ENCODE assay signal across 9 mouse cellular contexts in genomic region chr5:112643533-112644272, GRCm38 (mm10).
DNase-seq lines count a peak whose midpoint lies in the region; ATAC-seq and TF ChIP-seq lines count a peak whose summit lies in the region.
"Had no signal": no experiment of that assay in that cellular context is flagged by ENCODE, and none has a peak within 500 bp of the region (broad histone marks: within the 10 kb centered on the region; RNA-seq: fewer than 3 reads in every experiment).

No protein-coding gene starts in this region.

- TF ChIP-seq POLR2A in thymus, adult 2 months (IDR thresholded peaks at IDR 0.05; ENCODE audit: control insufficient read depth, extremely low read depth, insufficient read depth, low read length, poor library complexity), result no peak

- H3K9ac ChIP-seq in hindbrain, embryonic 13.5 days, result no peak overlapping the region
- H3K9ac ChIP-seq: heart, embryonic 15.5 days; liver, embryonic 13.5 days had no signal

- H3K4me3 ChIP-seq in hindbrain, embryonic 13.5 days, result no peak overlapping the region
- no peak overlapping the region for H3K4me3 ChIP-seq in thymus, adult 2 months (ENCODE audit: control insufficient read depth, insufficient read depth, low read length)
- H3K4me3 ChIP-seq: heart, embryonic 15.5 days; liver, embryonic 13.5 days had no signal

- peaks cover 17% of the 10 kb centered on the region for H3K27me3 ChIP-seq in hindbrain, embryonic 13.5 days
- H3K27me3 ChIP-seq in thymus, adult 2 months (ENCODE audit: control insufficient read depth, insufficient read depth, low read length), result no peaks in the 10 kb centered on the region
- H3K27me3 ChIP-seq: liver, embryonic 13.5 days had no signal

- peak; percentile 63; the same call in 1 of the 2 replicates for ATAC-seq in hindbrain, embryonic 13.5 days (ENCODE audit: low FRiP score)

- WGBS in hindbrain, embryonic 13.5 days, result 19% methylated on average over 20 of the region's 20 CpGs
- WGBS in thymus, adult 2 months, result 56% methylated on average over 19 of the region's 20 CpGs

- TF ChIP-seq CTCF in thymus, adult 2 months (IDR thresholded peaks at IDR 0.05; ENCODE audit: borderline replicate concordance, control insufficient read depth, extremely low read depth, insufficient read depth, low read length, poor library complexity), result no peak

- no peaks in the 10 kb centered on the region for H3K9me3 ChIP-seq in hindbrain, embryonic 13.5 days
- H3K9me3 ChIP-seq: heart, embryonic 15.5 days; liver, embryonic 13.5 days had no signal

- H3K4me2 ChIP-seq in hindbrain, embryonic 13.5 days, result peak overlapping the region; percentile 29; the same call in 1 of the 2 replicates
- H3K4me2 ChIP-seq: heart, embryonic 15.5 days; liver, embryonic 13.5 days had no signal

- peaks cover 20% of the 10 kb centered on the region for H3K4me1 ChIP-seq in hindbrain, embryonic 13.5 days (replicated peaks)
- no peaks in the 10 kb centered on the region for H3K4me1 ChIP-seq in thymus, adult 2 months (replicated peaks; ENCODE audit: control insufficient read depth, insufficient read depth, low read length)

- no peaks in the 10 kb centered on the region for H3K36me3 ChIP-seq in hindbrain, embryonic 13.5 days
- H3K36me3 ChIP-seq in thymus, adult 2 months (ENCODE audit: control insufficient read depth, insufficient read depth, low read length), result no peaks in the 10 kb centered on the region
- H3K36me3 ChIP-seq: heart, embryonic 15.5 days; liver, embryonic 13.5 days had no signal

- peak; percentile 44 for DNase-seq in R1 (ENCODE audit: low read depth, low spot score)
- DNase-seq in cerebellum, adult 9-10 months, result peak; percentile 38
- peak; percentile 72 for DNase-seq in mesoderm, embryonic 11.5 days (ENCODE audit: low read depth, low spot score)
- no peak for DNase-seq in c-Kit-positive CD71-positive TER-119-positive erythroid progenitor cells, embryonic 14.5 days (ENCODE audit: low spot score)
- no peak for DNase-seq in thymus, adult 2 months
- no peak for DNase-seq in thymus, postnatal 0 days (ENCODE audit: low spot score)
- DNase-seq: liver, embryonic 13.5 days had no signal

- H3K27ac ChIP-seq in hindbrain, embryonic 13.5 days, result peak overlapping the region; percentile 74
- no peak overlapping the region for H3K27ac ChIP-seq in thymus, adult 2 months (ENCODE audit: control insufficient read depth, insufficient read depth, low read length)
- H3K27ac ChIP-seq: heart, embryonic 15.5 days; liver, embryonic 13.5 days had no signal

Comparison
In these comparisons a context has a peak if more than half of its experiments do, and no peak if none do; other contexts are left out.
1. DNase-seq: peak in R1 (single experiment), cerebellum, adult 9-10 months (single experiment) and mesoderm, embryonic 11.5 days (single experiment); none in c-Kit-positive CD71-positive TER-119-positive erythroid progenitor cells, embryonic 14.5 days (single experiment), thymus, adult 2 months (single experiment) and thymus, postnatal 0 days (single experiment).